Mouse (Mus musculus): ENCODE measurements around the gene Trp53bp2. TPM values are rescaled to one million over a fixed set of nuclear protein-coding genes. Genes with fewer than 3 reads are reported as not detected.
A peak's percentile ranks its signal among the peaks of the same experiment; 100 is the strongest.

The Trp53bp2 gene
- total RNA-seq, 2 experiments from 2014 or later: 26.0 to 29.3 TPM

DNA sequence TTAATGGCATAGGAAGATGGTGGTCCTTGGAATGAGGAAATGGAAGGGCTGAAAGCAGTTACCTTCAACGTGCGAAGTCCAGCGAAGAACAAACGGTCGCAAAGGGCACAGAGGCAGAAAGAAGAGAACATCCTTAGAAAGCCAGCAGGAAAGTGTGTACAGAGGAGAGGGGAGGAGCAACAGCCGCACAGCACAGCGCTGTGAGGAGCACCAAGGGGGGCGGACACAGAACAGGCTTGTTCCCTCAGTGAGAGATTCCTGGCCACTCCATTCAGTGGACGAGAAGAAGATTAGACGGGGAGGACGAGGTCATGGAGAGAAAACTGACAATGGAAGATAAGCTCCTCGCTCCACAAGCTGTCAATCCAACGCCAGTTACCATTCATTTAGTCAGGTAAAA lies 5.9 kb upstream of the Trp53bp2 start:
- no peak for DNase-seq (ENCODE audit: extremely low spot score in 1 of 2, low spot score in 1 of 2)

DNA sequence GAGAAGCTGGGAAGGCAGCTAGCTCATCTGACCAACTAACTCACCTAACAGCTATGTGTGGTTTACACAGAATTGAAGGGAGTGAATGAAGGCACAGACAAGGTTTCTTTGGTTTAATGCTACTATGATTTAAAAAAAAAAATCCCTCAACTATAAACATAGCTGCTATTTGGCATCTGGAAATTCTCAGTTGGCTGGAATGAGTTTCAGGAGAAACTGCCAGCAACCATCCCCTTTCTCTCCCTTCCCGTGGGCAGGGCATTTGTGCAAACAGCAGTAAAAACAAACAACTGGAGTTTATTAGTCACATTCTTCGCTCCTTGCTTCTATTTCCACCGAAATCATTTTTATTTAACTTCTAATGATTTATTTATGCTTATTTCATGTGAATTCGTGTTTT lies 2.4 kb upstream of the Trp53bp2 start:
- DNase-seq (ENCODE audit: extremely low spot score in 1 of 2, low spot score in 1 of 2): no peak

DNA sequence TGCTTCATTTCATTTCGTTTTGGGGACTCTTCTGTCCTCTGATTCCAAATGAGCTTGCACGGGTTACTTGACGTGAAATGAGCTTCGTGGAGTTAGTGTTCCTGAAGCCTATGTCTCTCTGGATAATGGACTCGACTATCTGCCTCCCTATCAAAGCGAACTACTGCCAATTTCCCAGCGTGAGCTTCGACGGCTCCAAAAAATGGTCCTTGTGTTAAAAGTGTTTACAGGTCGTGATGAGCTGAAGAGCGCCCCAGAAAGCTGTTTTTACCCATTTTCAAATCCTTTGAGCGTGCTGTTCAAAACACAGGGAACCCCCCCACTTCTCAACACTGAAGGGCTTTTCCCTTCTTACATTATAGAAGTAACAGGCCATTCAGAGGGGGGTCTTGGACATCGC lies 729 bp upstream of the Trp53bp2 start:
- DNase-seq (ENCODE audit: extremely low spot score in 1 of 2, low spot score in 1 of 2): no peak

DNA sequence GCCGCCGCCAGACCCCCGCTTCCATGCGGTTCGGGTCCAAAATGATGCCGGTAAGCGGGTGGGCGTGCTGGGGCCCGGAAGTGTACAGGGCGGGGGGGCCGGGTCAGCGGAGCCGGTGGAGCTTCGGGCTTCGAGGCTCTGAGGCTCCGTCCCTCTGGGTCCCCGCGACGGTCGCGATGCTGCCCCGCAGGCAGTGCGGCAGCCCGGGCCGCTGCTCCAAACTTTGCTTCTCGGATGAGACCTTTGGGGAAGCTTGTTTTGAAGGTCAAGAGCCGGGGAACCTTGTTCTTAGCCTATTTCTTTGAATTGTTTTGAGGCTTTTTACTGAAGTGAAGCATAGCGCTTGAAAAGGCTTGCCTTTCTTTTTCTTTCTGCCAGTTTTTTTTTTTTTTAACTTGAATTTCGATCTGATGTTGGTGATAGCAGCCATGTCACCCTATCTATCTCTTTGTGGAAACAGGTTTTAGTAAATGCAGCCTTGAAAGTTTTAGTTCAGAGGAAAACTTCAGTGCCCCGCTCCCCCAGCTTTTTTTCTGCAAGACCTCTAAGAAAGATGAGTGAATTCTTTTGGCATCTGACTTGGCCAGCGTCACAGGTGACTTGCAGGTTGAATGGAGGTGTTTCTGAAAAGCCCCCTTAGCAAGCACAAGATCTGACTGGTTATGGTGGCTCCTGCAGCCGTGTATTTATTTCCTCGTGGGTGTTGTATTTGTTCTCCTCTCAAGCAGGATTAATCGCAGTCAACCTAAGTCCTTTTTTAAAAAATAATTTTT lies 615 bp downstream of the Trp53bp2 start:
- DNase-seq (ENCODE audit: extremely low spot score in 1 of 2, low spot score in 1 of 2): no peak

DNA sequence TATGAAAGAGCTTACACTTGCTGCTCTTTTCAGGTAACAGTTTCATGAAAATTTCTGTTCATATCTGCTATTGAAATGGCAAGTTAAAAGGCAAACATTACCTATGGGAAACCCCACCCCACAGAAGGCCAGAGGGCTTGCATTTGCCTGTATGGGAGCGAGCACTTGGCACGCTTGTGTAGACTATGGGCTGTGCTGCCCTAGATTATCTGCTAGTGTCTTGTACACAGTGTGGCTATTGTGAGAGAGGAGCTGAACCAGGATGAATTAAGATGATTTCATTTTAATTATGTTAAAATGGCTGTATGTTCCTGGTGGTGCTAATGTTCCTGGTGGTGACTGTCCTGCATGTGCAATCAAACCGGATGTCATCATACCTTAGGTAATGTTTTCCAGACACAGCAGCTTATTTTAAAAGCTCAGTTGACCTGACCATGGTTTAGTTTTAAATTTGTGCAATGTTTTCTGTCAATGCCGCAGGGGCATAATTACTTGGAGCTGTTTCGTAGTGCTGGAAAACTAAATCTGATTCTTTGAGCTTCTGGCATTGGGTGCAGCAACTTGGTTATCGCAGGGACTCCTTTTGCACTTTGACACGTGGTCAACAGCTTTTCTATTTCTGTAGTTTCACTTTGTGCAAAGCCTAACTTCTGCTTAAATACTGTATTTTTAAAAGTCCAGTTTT lies 3.8 kb downstream of the Trp53bp2 start:
- DNase-seq (ENCODE audit: extremely low spot score in 1 of 2, low spot score in 1 of 2): no peak

DNA sequence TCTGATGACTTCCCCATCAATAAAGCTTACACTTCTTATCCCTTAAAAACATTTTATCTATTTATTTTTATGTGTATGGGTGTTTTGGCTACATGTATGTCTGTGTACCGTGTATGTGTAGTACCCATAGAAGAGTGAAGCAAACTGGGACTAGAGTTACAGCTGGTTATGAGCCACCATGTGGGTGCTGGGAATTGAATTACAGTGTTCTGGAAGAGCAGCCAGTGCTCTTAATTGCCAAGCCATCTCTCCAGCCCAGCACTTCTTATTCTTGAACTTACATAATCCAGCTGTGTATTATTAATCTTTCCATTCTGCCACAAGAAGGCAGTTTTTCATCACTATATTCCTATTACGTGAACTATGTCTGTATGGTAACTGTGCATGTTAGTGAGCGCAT lies 10.5 kb downstream of the Trp53bp2 start:
- no peak for DNase-seq (ENCODE audit: extremely low spot score in 1 of 2, low spot score in 1 of 2)

DNA sequence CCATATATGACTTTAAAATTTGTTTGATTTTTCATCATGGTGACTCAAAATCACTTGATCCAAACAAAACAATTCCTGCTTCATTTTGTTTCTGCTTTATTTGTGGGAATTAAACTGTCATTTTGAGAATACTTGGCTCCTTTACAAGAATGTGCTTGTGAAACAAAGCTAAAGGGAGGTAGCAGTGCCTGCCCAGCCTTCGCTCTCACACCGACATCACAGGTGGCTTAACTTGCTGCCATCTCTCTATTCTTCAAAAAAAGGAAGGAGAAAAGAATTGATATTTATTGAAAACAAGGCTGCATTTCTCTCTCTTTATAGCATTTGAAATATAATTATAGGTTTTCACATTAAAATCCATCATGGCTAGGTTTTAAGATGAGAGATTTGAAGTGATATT lies 15.3 kb downstream of the Trp53bp2 start:
- DNase-seq (ENCODE audit: extremely low spot score in 1 of 2, low spot score in 1 of 2): no peak

DNA sequence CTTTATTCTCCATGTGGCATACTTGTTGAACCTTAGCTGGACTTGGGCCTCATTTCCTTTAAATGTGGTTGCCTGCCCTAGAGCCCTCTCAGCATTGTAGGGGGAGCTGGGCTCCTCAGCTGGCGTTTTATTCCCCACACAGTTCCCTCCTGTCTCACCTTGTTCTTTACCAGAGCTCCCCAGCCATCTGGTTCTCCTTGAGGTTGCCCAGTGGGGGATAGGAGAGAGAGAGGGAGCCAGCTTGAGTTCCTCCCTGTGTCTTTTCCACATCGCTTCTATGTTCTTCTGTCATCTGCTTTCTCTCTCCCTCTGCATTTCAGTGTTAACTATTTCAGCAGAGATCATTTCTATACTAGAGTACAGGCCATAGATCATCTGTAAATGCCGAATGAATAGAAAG lies 16.2 kb downstream of the Trp53bp2 start:
- no peak for DNase-seq (ENCODE audit: extremely low spot score in 1 of 2, low spot score in 1 of 2)

DNA sequence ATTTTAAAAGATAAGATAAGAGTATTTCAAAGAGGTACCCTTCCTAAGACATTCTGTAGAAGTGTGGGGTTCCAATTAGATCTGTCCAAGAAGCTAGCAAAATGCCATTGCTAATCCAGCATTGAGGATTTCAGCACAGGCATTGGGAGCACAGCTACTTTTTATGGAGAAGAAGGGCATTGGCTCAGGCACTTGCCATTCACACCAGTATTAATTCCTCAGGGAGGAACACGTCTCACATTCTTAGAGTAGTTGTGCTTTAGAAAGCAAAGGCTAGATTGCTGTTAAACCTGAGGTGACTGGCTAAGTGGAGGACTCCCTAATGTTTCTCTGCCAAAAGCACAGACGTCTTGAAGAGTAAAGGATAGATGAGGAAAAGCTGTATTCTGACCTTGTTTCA lies 17.5 kb downstream of the Trp53bp2 start:
- no peak for DNase-seq (ENCODE audit: extremely low spot score in 1 of 2, low spot score in 1 of 2)

DNA sequence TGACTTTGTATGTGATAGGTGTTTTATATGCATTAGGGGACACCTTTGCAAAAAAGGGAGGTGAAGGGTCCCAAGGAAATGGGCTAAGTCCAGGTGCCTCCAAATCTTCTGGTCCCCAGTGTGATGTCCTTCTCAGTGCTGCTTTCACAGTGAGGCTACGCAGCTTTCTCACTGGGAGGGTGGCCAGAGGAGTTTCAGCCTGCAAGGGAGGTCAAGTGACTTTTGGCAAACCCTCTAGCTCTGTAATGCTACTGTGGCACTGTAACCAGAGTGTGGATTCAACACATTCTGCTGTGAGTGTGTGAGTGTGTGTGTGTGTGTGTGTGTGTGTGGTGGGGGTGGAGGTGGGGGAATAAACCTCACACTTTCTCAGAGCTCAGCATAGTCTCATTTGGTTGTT lies 18.5 kb downstream of the Trp53bp2 start:
- DNase-seq (ENCODE audit: extremely low spot score in 1 of 2, low spot score in 1 of 2): no peak

DNA sequence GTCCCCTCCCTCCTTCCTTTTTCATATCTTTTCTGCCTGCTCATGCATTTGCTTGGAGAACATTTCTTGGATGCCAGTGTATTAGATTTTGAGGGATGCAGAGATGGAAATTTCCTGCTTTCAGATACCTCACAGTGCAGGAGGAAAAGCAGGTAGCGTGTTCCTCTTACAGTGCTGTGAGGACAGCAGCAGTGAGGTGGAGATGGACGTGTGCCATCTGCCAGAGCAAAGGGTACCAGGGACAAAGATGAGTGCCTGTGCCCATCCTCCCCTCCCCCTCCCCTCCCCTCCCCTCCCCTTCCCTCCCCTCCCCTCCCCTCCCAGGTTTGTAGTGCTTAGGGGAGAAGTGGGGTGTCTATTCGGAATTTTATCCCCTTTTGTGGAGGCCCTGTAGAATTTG lies 20.9 kb downstream of the Trp53bp2 start:
- DNase-seq (ENCODE audit: extremely low spot score in 1 of 2, low spot score in 1 of 2): no peak

DNA sequence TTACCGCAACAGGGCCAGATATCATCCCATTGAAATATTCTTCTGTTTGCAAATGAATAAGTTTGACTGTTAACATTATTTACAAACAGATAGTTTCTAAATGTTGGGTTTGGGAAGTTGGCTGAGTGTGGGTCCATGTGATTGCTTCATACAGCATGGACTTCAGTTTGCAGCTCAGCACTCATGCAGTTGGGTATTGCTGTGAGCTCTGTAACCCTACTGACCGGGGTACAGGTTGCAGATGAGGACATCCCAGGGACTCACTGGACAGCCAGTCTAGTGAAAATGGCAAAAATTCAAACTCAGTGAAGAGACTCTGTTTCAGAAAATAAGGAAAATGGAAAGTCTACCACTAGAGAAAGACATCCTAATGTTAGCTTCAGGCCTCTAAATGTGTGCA lies 21.7 kb downstream of the Trp53bp2 start:
- no peak for DNase-seq (ENCODE audit: extremely low spot score in 1 of 2, low spot score in 1 of 2)

DNA sequence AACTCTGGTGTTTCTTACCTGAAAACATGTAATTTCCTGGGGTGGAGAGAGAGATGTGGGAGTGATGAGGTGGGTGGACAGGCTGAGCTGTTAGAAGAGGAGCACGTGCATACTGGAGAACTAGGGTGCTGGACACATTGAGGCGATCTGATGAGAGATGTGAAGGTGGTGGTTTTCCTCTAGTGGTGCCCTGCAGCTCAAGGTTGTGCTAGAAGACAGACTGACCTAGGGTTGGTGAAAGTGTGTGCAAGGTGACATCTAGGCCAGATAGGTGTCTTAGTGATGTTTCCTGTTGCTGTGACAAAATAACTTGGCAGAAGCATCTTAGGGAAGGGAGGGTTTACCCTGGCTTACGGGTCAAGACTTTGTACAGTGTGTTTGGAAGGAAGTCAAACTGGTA lies 23.1 kb downstream of the Trp53bp2 start:
- no peak for DNase-seq (ENCODE audit: extremely low spot score in 1 of 2, low spot score in 1 of 2)

DNA sequence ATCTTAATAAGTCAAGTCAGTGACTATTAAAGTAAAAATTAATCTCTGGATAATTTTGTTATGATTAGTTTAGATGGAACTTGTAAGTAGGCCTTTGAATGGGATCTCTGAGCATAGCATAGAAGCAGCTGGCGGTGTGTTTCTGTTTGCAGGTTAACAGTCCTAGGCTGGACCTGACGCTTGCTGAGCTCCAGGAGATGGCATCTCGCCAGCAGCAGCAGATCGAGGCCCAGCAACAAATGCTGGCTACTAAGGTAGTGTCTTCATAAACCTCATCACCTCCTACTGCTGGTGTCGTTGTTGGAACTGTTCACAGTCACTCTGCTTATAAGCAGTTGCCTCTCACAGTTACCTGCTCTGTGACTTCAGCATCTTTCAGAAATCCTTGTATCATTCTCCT lies 27.8 kb downstream of the Trp53bp2 start:
- DNase-seq (ENCODE audit: extremely low spot score in 1 of 2, low spot score in 1 of 2): no peak

DNA sequence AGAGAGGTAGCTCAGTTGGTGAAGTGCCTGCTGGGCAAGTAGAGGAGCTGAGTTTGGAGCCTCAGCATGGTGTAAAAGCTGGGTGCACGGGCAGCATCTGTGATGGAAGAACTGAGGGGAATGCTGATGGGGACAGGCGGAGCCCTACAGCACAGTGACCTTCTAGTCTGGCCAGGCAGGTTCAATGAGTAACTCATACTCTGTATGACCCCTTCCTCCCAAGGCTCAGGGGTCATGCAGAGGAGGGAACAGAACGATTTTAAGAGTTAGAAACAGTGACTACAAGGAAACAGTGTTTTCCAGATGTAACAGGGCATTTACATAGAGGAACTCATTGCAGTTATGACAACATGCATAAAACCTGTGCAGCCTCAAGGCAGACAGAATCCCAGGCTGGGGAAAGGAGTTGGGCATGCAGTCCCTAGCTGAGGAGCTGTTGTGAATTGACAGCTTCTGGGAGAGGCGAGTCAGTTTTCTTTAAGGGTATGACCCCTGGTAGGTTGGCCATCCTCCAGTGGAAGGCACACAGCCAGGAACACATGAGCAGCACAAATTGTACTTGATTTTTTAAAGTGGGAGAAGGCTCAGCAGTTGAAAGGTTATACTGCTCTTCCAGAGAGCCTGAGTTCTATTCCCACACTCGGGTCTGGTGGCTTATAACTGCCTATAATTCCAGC lies 30.7 kb downstream of the Trp53bp2 start:
- DNase-seq (ENCODE audit: extremely low spot score in 1 of 2, low spot score in 1 of 2): peak in 1 of 2 experiments; percentile 47

DNA sequence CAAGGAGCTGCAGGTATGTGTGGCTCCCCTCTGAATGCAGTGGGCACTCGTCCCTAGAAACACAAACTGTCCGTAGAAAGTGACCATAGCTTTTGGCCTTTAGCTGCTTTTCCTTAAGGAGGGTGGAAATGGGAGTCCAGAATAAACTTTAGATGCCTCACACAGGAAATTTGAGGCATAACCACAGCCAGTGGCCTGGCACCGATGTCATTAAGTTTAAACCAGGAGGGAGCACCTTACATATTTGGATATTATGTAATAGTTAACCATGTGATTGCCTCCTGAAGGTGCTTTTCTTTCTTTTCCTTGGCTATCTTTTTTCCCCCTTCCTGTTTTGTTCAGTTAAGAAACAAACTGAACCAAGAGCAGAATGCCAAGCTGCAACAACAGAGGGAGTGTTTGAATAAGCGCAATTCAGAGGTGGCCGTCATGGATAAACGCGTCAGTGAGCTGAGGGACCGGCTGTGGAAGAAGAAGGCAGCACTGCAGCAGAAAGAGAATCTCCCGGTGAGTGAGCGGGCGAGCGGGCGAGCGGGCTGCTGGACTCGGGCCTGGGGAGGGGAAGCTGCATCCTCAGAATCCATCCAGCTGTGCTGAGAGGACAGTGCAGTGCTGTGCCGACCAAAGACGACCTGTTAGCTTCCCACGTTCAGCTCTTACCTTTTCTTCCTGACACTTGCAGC lies 33.0 kb downstream of the Trp53bp2 start:
- DNase-seq (ENCODE audit: extremely low spot score in 1 of 2, low spot score in 1 of 2): no peak

DNA sequence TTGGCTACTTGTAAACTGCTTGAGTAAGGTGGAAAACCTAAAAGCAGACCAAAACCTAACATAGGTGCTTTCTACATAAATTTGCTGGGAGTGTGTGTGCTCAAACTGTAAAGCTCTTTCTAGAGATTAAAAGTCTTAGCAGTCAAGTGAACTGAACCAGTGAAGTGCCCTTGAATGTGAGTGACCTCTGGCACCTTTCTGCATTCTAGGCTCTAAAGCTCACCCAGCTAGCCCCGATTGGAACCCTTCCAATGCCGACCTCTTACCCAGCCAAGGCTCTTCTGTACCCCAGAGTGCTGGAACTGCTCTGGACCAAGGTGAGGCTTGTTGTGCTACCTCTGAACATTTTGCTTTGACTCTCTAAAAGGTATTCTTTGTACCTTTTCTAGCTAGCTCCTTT lies 35.1 kb downstream of the Trp53bp2 start:
- DNase-seq (ENCODE audit: extremely low spot score in 1 of 2, low spot score in 1 of 2): no peak

DNA sequence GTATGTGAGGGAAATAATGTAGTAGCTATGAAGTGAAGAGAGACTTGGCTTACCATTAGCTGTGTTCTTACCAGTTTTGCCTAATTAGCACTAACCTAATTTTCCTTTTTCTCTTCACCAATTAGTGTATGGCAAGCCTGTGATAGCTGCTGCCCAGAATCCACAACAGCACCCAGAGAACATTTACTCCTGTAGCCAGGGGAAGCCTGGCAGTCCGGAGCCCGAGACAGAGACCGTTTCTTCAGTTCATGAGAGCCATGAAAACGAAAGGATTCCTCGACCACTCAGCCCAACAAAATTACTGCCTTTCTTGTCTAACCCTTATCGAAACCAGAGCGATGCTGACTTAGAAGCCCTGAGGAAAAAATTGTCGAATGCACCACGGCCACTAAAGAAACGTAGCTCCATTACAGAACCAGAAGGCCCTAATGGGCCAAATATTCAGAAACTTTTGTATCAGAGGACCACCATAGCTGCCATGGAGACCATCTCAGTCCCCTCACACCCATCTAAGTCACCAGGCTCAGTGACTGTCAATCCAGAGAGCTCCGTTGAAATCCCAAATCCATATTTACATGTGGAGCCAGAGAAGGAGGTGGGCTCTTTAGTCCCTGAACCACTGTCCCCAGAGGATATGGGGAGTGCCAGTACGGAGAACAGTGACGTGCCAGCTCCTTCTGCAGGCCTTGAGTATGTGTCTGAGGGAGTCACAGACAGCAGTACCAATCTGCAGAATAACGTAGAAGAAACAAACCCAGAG lies 39.5 kb downstream of the Trp53bp2 start:
- DNase-seq (ENCODE audit: extremely low spot score in 1 of 2, low spot score in 1 of 2): no peak

DNA sequence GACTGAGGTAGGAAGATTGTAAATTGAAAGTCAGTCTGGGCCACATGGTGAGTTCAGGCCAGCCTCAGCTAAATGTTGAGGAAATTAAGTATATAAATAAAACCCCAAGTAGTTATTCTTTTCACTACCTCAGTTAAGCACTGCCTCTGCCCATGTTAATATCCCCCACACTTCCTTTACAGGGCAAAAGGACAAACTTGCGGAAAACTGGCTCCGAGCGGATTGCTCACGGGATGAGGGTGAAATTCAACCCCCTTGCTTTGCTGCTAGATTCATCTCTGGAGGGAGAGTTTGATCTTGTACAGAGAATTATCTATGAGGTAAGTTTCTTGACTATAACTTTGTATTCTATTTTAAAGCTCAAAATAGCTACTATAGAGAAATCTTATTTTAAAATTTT lies 43.5 kb downstream of the Trp53bp2 start:
- no peak for DNase-seq (ENCODE audit: extremely low spot score in 1 of 2, low spot score in 1 of 2)

DNA sequence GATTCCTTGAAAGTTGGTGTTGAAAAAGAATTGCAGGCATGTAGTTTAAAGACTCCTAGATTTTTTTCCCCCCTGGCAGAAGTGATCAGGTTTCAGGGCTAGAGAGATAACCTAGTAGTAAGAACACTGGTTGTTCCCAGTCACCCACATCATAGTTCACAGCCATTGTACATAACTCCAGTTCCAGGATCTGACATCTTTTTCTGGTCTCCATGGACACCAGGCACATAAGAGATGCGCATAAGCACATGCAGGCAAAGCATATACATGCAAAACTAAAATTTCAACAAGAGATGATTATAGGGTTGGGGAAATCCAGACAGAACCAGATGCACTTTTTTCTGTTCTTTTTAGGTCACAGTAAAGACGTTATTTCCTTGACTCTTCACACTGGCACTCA lies 46.1 kb downstream of the Trp53bp2 start:
- no peak for DNase-seq (ENCODE audit: extremely low spot score in 1 of 2, low spot score in 1 of 2)

Data from layer of hippocampus, postnatal 25 days (tissue).